Mouse (Mus musculus) B cell, adult 2 months (primary cell): ENCODE data around the gene Ick.

Experiments
- DNase-seq, 2 experiments: peaks; one replicate each; pipeline ENCODE4 v3.0.0; 2022

The Ick gene

DNA sequence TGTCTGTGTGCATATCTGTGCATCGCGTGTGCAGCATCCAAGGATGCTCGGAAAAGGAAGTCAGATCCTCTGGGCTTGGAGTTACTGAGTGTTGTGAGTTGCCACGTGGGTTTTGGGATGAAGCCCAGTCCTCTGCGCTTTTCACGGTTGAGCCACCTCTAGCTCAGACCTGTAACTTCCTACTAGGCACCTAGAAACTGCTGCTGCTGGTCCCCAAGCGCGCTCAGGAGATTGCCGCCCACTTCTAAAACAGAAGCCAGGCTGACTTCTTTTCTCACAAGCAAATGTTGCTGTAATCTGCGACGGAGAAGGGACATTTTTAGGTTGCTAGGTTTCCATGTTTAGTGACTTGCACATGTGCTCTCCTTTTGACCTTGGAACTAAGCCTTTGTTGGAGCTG lies 86.0 kb downstream of the Ick start:
- no peak for DNase-seq

DNA sequence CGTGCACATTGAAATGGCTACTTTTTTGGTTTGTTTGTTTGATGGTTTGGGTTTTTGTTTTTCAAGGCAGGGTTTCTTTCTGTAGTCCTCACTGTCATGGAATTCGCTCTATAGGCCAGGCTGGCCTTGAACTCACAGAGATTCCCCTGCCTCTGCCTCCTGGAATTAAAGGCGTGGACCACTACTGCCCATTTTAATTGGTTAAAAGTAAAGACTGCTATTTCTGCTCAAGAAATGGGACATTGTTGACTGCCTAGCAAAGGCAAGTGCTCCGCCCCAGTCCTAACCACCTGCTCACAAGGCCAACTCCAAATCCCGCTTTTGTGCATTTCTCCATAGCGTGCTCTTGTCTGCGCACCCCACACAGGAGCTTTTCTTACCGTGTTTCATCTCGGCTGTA lies 88.8 kb downstream of the Ick start:
- DNase-seq: no peak

DNA sequence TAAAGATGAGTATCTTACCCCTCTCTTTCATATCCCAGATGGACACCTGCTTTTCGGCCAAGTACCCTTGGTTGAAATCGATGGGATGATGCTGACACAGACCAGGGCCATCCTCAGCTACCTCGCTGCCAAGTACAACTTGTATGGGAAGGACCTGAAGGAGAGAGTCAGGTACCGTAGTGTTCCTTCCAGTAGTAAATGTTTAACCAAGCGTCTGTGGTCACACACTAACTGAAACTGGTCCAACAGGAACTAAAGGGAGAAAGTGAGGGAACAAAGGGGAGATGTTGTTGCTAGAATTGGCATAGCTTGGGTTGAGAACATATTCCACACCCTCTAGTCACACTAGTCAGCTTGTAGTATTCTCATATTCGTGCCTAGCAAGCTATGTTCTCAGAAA lies 95.2 kb downstream of the Ick start:
- no peak for DNase-seq

DNA sequence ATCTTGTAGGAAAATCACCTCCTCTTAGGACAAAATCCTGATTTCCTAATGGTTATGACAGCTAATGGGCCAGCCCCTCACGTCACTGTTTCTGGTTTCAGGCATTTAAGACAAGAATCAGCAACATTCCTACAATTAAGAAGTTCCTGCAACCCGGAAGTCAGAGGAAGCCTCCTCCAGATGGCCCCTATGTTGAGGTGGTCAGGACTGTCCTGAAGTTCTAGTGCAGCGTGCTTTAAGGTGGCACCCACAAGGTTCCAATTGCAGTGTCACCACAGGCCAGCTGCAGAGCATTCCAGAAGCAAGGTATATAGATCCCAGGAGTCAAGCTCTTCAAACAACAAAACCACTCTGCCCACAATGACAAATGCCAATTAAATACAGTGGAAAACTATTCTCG lies 100.0 kb downstream of the Ick start:
- DNase-seq: no peak

DNA sequence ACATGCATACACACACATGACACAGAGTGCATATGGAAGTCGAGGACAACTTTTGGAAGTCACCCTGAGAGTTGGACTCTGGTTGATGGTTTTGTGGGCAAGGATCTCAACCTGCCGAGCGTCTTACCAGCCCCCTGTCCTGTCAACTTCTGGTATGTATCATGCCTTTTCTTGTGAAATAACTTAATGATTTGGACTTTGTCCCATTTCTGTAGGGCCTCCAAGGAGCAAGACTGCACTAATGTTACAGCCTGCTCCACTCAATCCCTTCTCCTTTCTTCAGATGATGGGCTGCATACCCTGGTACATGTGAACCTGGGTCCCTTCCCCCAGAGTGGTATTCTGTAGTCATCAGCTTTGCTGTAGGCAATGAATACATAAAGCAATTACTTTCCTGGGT lies 101.1 kb downstream of the Ick start:
- DNase-seq: no peak

DNA sequence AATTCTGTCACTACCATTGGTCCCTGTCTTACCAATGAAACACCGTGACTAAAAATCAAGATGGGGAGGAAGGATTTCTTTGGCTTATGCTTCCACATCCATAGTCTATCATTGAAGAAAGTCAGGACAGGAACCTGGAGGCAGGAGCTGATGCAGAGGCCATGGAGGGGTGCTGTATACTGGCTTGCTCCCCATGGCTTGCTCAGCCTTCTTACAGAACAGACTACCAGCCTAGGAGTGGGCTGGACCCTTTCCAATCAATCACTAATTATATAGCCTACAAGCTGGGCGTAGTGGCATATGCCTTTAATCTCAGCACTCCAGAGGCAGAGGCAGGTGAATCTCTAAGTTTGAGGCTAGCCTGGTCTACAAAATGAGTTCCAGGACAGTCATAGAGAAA lies 101.8 kb downstream of the Ick start:
- no peak for DNase-seq

DNA sequence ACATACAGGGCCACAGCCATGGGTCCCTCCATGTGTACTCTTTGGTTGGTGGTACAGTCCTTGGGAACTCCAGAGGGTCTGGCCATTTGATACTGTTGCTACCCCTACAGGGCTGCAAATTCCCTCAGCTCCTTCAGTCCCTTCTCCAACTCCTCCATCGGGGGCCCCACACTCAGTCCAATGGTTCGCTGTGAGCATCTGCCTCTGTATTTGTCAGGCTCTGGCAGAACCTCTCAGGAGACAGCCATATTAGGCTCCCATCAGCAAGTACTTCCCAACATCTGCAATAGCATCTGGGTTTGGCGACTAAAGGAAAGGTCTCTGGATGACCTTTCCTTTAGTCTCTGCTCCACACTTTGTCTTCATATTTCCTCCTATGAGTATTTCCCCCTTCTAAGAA lies 102.5 kb downstream of the Ick start:
- DNase-seq: no peak

DNA sequence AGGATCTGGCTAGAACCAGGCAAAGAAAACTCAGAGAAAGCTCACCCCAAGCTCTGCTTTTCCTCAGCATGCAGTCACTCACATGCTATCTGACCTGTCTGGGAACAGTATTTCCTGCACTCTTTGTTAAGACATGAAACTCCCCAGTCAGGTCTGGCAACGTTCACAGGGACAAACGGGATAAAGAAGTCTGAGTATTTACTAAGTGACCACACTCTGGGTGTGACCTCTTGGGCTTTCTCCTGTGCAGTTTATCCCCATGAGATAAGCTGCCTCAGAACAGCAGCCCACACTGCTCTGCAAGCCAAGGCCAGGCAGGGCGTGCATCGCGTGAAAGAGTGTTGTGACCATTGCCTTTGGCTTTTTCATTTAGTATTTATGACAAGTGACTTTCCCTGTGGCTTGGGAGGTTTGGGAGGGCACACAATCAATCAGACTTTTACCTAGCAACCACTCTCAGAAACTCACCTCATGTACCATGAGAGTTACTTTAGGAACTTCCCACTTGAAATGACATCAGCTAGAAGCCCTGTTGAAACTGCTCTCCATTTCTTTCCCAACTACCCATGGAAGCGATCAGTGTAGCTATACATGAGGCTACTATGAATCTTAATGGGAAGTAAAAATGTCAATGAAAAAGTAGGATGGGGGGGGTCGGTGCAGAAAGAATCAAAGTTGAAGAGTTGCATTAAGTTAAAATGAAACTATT lies 103.5 kb downstream of the Ick start:
- DNase-seq: no peak

DNA sequence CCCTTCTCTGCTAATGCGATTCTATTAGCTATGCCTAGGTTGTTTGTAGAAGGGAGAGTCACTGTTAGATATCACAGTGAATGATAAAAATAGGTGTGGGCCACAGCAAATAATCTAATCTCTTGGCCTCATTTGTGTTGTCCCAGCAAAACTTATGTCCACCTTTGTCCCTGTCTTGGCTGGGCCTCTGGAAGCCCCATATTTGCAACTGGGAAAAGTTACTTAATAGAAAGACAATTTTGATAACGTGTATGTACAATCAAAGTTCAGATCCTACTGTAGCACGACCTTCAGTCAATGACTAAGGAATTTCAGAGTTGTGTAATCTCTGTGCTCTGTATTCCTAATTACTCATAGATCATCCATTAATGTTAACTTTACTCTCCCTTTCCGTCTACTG lies 108.1 kb downstream of the Ick start:
- DNase-seq: no peak
